Mouse (Mus musculus) forebrain, embryonic 16.5 days (tissue): ENCODE measurements around the gene Rnf187. TPM values are rescaled to one million over a fixed set of nuclear protein-coding genes. Genes with fewer than 3 reads are reported as not detected.
A peak's percentile ranks its signal among the peaks of the same experiment; 100 is the strongest.
"Not testable (repeated sequence)": the region's sequence is repeated elsewhere in the genome, so short reads cannot be mapped to it uniquely, and the experiment has no call there.

Experiments used
- ATAC-seq: fragments of 200-750 bp; cut with Nextera tagmentation; 2 replicates; pipeline ENCODE4 v1.8.0; 2017; ENCODE audit warnings: mild to moderate bottlenecking, moderate library complexity
- H3K27ac ChIP-seq: fragments of 300-500 bp; sonication (generic); 2 replicates; pipeline ENCODE4 v1.5.1; 2014; ENCODE audit warnings: low read length, control low read depth
- H3K27me3 ChIP-seq: fragments of 300-500 bp; sonication (generic); replicated peaks from 2 replicates; pipeline ENCODE4 v1.6.1; 2014; ENCODE audit warnings: low read length; ENCODE audit not compliant: control insufficient read depth, insufficient read depth
- H3K36me3 ChIP-seq: fragments of 300-500 bp; sonication (generic); 2 replicates; pipeline ENCODE4 v1.6.1; 2014; ENCODE audit not compliant: control insufficient read depth, insufficient read depth
- H3K4me1 ChIP-seq: fragments of 300-500 bp; sonication (generic); replicated peaks from 2 replicates; pipeline ENCODE4 v1.6.1; 2014; ENCODE audit warnings: low read length; ENCODE audit not compliant: control insufficient read depth, insufficient read depth
- H3K4me2 ChIP-seq: fragments of 300-500 bp; sonication (generic); 2 replicates; pipeline ENCODE4 v1.6.1; 2014; ENCODE audit warnings: mild to moderate bottlenecking, low read length, control low read depth
- H3K4me3 ChIP-seq: fragments of 300-500 bp; sonication (generic); replicated peaks from 2 replicates; pipeline ENCODE4 v1.5.1; 2014; ENCODE audit warnings: mild to moderate bottlenecking, low read length, control low read depth
- H3K9ac ChIP-seq: fragments of 300-500 bp; sonication (generic); replicated peaks from 2 replicates; pipeline ENCODE4 v1.6.1; 2014; ENCODE audit warnings: low read depth, low read length, control low read depth
- H3K9me3 ChIP-seq: fragments of 300-500 bp; sonication (generic); 2 replicates; pipeline ENCODE4 v1.6.1; 2016; ENCODE audit warnings: low read length; ENCODE audit not compliant: control insufficient read depth
- WGBS: fragments of 180-500 bp; shearing (Covaris S2); extraction: QIAGEN DNeasy Blood & Tissue Kit; methylation state at CpG from one replicate; pipeline ENCODE4 v1.1.7; 2014; 5-methylcytosine and 5-hydroxymethylcytosine counted together
- polyA plus RNA-seq: library from polyadenylated mRNA; unstranded; fragments of >200 nt; fragmentation: Nextera tagmentation; extraction: Ambion mirVana; gene quantifications from 2 replicates; pipeline ENCODE4 v1.2.1, GENCODE M21; 2015

Rnf187 gene
- polyA plus RNA-seq, 1 experiment from 2014 or later, result 423 TPM

DNA sequence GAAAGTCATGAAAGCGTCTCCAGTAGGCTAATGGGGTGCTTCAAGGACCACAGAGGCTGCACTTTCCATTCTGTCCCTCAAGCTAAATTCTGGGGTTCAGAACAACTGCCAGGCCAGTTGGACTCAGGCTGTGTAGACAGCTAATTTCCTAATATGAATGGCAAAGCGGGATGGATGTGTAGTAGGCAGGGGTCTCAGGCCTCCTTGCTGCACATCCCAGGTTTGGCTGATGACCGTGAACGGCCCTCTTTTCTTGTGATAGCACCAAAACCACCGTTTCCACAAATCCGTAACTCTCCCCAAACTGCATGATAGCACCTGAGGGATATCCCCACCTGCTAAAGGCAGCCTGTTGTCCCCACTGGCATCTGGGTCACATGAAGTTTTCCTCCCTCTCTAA lies 19.8 kb upstream of the Rnf187 start:
- no peak for ATAC-seq
- WGBS, result 84% methylated on average over 6 of the region's 6 CpGs
- Histone ChIP-seq H3K9ac (no peak overlapping the region), H3K4me2 (peak overlapping the region; percentile 91), H3K36me3 (no peaks in the 10 kb centered on the region), H3K27me3 (no peaks in the 10 kb centered on the region), H3K9me3 (no peaks in the 10 kb centered on the region), H3K27ac (no peak overlapping the region), H3K4me3 (0 out of 2 replicates have a peak overlapping the region, but pooled peaks have one; percentile 13), H3K4me1 (peaks cover 38% of the 10 kb centered on the region)

GRCm38 (mm10) chr11:58957226-58957914 lies 18.7 kb upstream of the Rnf187 start:
- Histone ChIP-seq H3K27ac (peak overlapping the region; percentile 29), H3K27me3 (no peaks in the 10 kb centered on the region), H3K4me2 (peak overlapping the region; percentile 91), H3K9me3 (no peaks in the 10 kb centered on the region), H3K4me3 (peak overlapping the region; percentile 99), H3K4me1 (peaks cover 43% of the 10 kb centered on the region), H3K36me3 (no peaks in the 10 kb centered on the region), H3K9ac (peak overlapping the region; percentile 95)
- ATAC-seq, result no peak
- 62% methylated on average over 5 of the region's 5 CpGs for WGBS

DNA sequence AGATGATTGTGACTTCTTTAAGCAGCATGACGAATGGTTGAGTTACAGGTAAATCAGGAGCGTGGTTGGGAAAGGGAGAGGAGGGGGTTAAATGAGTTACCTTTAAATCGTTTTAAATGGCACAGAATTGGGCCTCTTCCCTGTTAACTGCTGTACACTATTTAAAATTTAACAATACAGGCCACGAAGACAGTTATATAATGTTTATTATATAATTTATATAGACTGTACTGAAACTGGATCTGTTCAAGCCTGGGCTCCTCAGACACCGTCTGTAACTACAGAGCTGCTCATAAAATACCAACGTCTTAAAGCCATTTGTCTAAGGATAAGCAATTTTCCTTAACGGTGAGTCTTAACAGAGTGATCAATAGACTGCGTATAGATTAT lies 17.1 kb upstream of the Rnf187 start:
- ATAC-seq, result no peak
- H3K9me3 ChIP-seq, result no peaks in the 10 kb centered on the region
- H3K27ac ChIP-seq, result no peak overlapping the region
- peak overlapping the region; percentile 95 for H3K9ac ChIP-seq
- H3K4me2 ChIP-seq, result peak overlapping the region; percentile 91
- H3K36me3 ChIP-seq, result no peaks in the 10 kb centered on the region
- H3K27me3 ChIP-seq, result no peaks in the 10 kb centered on the region
- H3K4me3 ChIP-seq, result peak overlapping the region; percentile 99
- H3K4me1 ChIP-seq, result peaks cover 57% of the 10 kb centered on the region
- 9% methylated on average over 8 of the region's 8 CpGs for WGBS

- peak; percentile 9 for ATAC-seq
Observed at GRCm38 (mm10) chr11:58955143-58955867, 16.6 kb upstream of the Rnf187 start.

DNA sequence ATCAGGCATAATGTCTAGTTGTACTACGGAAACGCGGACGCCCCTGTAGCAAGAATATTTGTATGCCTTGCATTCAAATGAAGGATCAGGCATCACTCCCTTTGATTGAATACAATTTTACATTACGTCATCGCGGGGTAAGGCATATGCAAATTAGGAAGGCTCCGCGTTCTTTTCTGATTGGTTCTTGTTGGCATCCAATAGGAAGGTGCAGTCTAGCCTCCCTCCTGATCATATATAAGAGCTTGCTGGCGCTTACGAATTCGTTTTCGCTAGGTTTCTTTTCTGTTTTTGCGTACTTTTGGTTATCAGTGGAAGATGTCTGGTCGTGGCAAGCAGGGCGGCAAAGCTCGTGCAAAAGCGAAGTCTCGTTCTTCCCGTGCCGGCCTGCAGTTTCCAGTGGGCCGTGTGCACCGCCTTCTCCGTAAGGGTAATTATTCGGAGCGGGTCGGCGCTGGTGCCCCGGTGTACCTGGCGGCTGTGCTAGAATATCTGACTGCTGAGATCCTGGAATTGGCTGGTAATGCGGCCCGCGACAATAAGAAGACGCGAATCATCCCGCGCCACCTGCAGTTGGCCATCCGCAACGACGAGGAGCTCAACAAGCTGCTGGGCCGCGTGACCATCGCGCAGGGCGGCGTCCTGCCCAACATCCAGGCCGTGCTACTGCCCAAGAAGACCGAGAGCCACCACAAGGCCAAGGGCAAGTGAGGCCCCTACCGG lies 15.9 kb upstream of the Rnf187 start, which contains the start of the genes Hist3h2a and Trim17:
TSS of gene Hist3h2a (plus strand) at position 266 of the 723 bp plus-strand sequence.
TSS of gene Trim17 (plus strand) at position 266 of the 723 bp plus-strand sequence.
- under 1% methylated on average over 49 of the region's 49 CpGs for WGBS
- ATAC-seq, result peak; percentile 86
- Histone ChIP-seq H3K27me3 (no peaks in the 10 kb centered on the region), H3K9me3 (no peaks in the 10 kb centered on the region), H3K4me1 (peaks cover 53% of the 10 kb centered on the region), H3K4me3 (peak within 1 kb of the TSS; percentile 99), H3K9ac (peak within 1 kb of the TSS; percentile 96), H3K4me2 (peak within 1 kb of the TSS; percentile 91), H3K27ac (peak within 1 kb of the TSS; percentile 100), H3K36me3 (no peaks in the 10 kb centered on the region)

More at GRCm38 (mm10) chr11:58955143-58955867, 16.6 kb upstream of the Rnf187 start:
- Histone ChIP-seq H3K27me3 (no peaks in the 10 kb centered on the region), H3K4me1 (peaks cover 58% of the 10 kb centered on the region), H3K9ac (peak overlapping the region; percentile 95), H3K4me2 (peak overlapping the region; percentile 91), H3K4me3 (peak overlapping the region; percentile 99), H3K27ac (peak overlapping the region; percentile 100), H3K9me3 (no peaks in the 10 kb centered on the region), H3K36me3 (no peaks in the 10 kb centered on the region)
- under 1% methylated on average over 20 of the region's 20 CpGs for WGBS

GRCm38 (mm10) chr11:58954170-58954419 lies 15.4 kb upstream of the Rnf187 start:
- peak overlapping the region; percentile 100 for H3K27ac ChIP-seq
- peak overlapping the region; percentile 99 for H3K4me3 ChIP-seq
- not testable (repeated sequence) for H3K9me3 ChIP-seq, H3K27me3 ChIP-seq, H3K36me3 ChIP-seq
- H3K4me1 ChIP-seq, result peaks cover 48% of the 10 kb centered on the region
- peak; percentile 9 for ATAC-seq
- H3K9ac ChIP-seq, result peak overlapping the region; percentile 96
- WGBS, result under 1% methylated on average over 17 of the region's 17 CpGs
- peak overlapping the region; percentile 85 for H3K4me2 ChIP-seq

DNA sequence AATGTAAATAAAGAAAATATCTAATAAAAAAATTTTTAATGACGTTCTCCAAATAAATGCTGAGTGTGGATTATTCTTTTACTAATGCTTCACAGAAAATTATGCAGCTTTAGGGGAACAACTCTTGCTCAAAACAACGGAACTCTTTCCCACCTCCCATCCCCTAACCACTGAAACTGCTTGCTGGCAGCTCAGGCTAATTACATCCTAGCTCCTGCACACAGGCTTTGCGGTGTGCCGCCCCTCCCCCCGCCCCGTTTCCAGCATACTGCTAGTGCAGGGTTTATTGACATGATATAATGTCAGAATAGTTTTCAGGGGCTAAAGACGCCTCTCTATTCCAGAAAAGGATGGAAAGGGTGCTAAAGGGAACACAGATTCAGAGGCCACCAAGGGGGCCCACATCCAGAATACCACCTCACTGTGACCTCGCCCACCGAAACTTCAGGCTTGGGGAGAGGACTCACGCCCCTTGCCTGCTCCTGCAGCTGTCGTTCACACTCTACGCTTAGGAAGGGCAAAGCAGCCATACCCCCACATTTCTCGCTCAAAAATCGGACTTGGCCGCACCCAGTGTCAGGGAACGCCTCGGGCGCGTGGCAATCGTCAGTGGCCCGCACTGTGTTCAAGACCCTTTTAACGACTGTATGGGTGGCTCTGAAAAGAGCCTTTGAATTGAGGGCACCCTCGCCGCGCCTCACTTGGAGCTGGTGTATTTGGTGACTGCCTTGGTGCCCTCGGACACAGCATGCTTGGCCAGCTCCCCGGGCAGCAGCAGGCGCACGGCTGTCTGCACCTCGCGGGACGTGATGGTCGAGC lies 14.8 kb upstream of the Rnf187 start:
- ATAC-seq, result peak; percentile 14
- peaks cover 45% of the 10 kb centered on the region for H3K4me1 ChIP-seq
- peak overlapping the region; percentile 99 for H3K4me3 ChIP-seq

GRCm38 (mm10) chr11:58951210-58951609 lies 12.5 kb upstream of the Rnf187 start:
- Histone ChIP-seq H3K4me3 (no peak overlapping the region), H3K9me3 (no peaks in the 10 kb centered on the region), H3K9ac (no peak overlapping the region), H3K36me3 (no peaks in the 10 kb centered on the region), H3K4me2 (peak overlapping the region; percentile 86), H3K4me1 (peaks cover 24% of the 10 kb centered on the region), H3K27ac (peak overlapping the region; percentile 100), H3K27me3 (no peaks in the 10 kb centered on the region)
- whole genome bisulfite sequencing, result 46% methylated on average over 5 of the region's 5 CpGs
- ATAC-seq, result no peak

More for the DNA sequence above, 14.8 kb upstream of the Rnf187 start:
- H3K36me3 ChIP-seq, result no peaks in the 10 kb centered on the region
- no peaks in the 10 kb centered on the region for H3K27me3 ChIP-seq
- under 1% methylated on average over 33 of the region's 33 CpGs for WGBS
- H3K4me2 ChIP-seq, result peak overlapping the region; percentile 85
- H3K9me3 ChIP-seq, result no peaks in the 10 kb centered on the region
- peak overlapping the region; percentile 100 for H3K27ac ChIP-seq
- H3K9ac ChIP-seq, result peak overlapping the region; percentile 96
